Mouse (Mus musculus) heart, postnatal 0 days (tissue): ENCODE measurements at regions not wholly inside any gene's neighbourhood (a gene's known extent, or its start where the extent isn't known, plus 50 kb on each side); places are given as distances from the start of the nearest gene placed in this dataset.

ENCODE experiments used
- ATAC-seq: fragments of 200-750 bp; cut with Nextera tagmentation; 2 replicates; pipeline ENCODE4 v1.8.0; 2017; ENCODE audit warnings: low read depth, moderate number of reproducible peaks, moderate library complexity; ENCODE audit not compliant: insufficient read depth
- DNase-seq: peaks from one replicate; pipeline ENCODE4 v3.0.0-alpha.2; 2016; ENCODE audit warnings: low spot score
- H3K27ac ChIP-seq: fragments of 300-500 bp; sonication (generic); 2 replicates; pipeline ENCODE4 v1.5.1; 2014; ENCODE audit warnings: low read depth, mild to moderate bottlenecking
- H3K27me3 ChIP-seq: fragments of 300-500 bp; sonication (generic); 2 replicates; pipeline ENCODE4 v1.6.1; 2014; ENCODE audit warnings: low read length, mixed read lengths; ENCODE audit not compliant: control insufficient read depth, insufficient read depth
- H3K36me3 ChIP-seq: fragments of 300-500 bp; sonication (generic); replicated peaks from 2 replicates; pipeline ENCODE4 v1.6.1; 2014; ENCODE audit warnings: low read length, mixed read lengths; ENCODE audit not compliant: control insufficient read depth, insufficient read depth
- H3K4me1 ChIP-seq: fragments of 300-500 bp; sonication (generic); 2 replicates; pipeline ENCODE4 v1.6.1; 2014; ENCODE audit warnings: antibody characterized with exemption; ENCODE audit not compliant: control insufficient read depth, insufficient read depth
- H3K4me2 ChIP-seq: fragments of 300-500 bp; sonication (generic); 2 replicates; pipeline ENCODE4 v1.6.1; 2014; ENCODE audit warnings: low read depth, mild to moderate bottlenecking, low read length, moderate library complexity
- H3K4me3 ChIP-seq: fragments of 300-500 bp; sonication (generic); 2 replicates; pipeline ENCODE4 v1.5.1; 2014; ENCODE audit warnings: low read depth, low read length
- H3K9ac ChIP-seq: fragments of 300-500 bp; sonication (generic); replicated peaks from 2 replicates; pipeline ENCODE4 v1.6.1; 2014; ENCODE audit warnings: low read depth, low read length, mixed read lengths
- H3K9me3 ChIP-seq: fragments of 300-500 bp; sonication (generic); replicated peaks from 2 replicates; pipeline ENCODE4 v1.6.1; 2016; ENCODE audit warnings: low read length; ENCODE audit not compliant: control insufficient read depth
- CTCF ChIP-seq: IDR thresholded peaks from 2 replicates; pipeline ENCODE4 v1.5.1; 2016; ENCODE audit warnings: antibody characterized with exemption, control low read depth, low read depth
- EP300 ChIP-seq: IDR thresholded peaks from 2 replicates; pipeline ENCODE4 v1.6.1; 2016; ENCODE audit warnings: antibody characterized with exemption, low read depth
- WGBS: fragments of 180-500 bp; shearing (Covaris S2); extraction: QIAGEN DNeasy Blood & Tissue Kit; methylation state at CpG from one replicate; pipeline ENCODE4 v1.1.7; 2014; 5-methylcytosine and 5-hydroxymethylcytosine counted together

- no peaks in the 10 kb centered on the region for H3K27me3 ChIP-seq
- TF ChIP-seq CTCF (peak; percentile 57), EP300 (no peak)
- 9% methylated on average over 2 of the region's 2 CpGs for WGBS
- H3K9ac ChIP-seq = no peak overlapping the region
- no peak overlapping the region for H3K4me3 ChIP-seq
- no peaks in the 10 kb centered on the region for H3K4me1 ChIP-seq
- H3K36me3 ChIP-seq = no peaks in the 10 kb centered on the region
- peak; percentile 27 for DNase-seq
- ATAC-seq = no peak
- no peak overlapping the region for H3K27ac ChIP-seq
- no peaks in the 10 kb centered on the region for H3K9me3 ChIP-seq
- no peak overlapping the region for H3K4me2 ChIP-seq
Observed at GRCm38 (mm10) chr14:97331388-97331787, 812.5 kb upstream of the Klhl1 start.

DNA sequence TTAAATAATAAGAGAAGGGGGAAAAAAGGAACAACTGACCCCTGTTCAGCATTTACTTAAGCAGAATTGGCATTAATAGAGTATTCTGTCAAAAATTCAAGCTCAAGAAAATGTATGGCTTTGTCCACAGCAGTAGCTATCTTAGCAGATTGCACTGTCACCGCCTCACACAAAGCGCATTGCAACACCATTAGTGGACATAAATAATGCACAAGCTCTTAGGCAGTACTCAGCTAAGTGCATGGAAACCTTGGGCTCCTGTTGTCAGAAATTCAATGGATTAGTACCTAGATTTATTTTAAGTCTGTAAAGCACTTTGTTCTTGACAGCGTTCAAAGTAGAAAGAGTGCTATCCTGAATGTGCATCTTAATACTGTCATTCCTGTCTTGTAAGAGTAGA is 811.1 kb upstream of the Klhl1 start:
- no peak for DNase-seq
- Histone ChIP-seq H3K4me3 (no peak overlapping the region), H3K9me3 (no peaks in the 10 kb centered on the region), H3K36me3 (no peaks in the 10 kb centered on the region), H3K27ac (no peak overlapping the region), H3K4me1 (no peaks in the 10 kb centered on the region), H3K4me2 (no peak overlapping the region), H3K27me3 (no peaks in the 10 kb centered on the region), H3K9ac (no peak overlapping the region)
- TF ChIP-seq CTCF (no peak), EP300 (no peak)
- no peak for ATAC-seq
- WGBS = 72% methylated on average over 3 of the region's 3 CpGs

GRCm38 (mm10) chr14:97293109-97293508 is 774.2 kb upstream of the Klhl1 start:
- DNase-seq (no peak), ATAC-seq (no peak)
- Histone ChIP-seq H3K4me3 (no peak overlapping the region), H3K27me3 (no peaks in the 10 kb centered on the region), H3K4me2 (no peak overlapping the region), H3K9ac (no peak overlapping the region), H3K36me3 (no peaks in the 10 kb centered on the region), H3K9me3 (no peaks in the 10 kb centered on the region), H3K4me1 (no peaks in the 10 kb centered on the region), H3K27ac (no peak overlapping the region)
- TF ChIP-seq CTCF (no peak), EP300 (no peak)
- WGBS = 76% methylated on average over 4 of the region's 4 CpGs

DNA sequence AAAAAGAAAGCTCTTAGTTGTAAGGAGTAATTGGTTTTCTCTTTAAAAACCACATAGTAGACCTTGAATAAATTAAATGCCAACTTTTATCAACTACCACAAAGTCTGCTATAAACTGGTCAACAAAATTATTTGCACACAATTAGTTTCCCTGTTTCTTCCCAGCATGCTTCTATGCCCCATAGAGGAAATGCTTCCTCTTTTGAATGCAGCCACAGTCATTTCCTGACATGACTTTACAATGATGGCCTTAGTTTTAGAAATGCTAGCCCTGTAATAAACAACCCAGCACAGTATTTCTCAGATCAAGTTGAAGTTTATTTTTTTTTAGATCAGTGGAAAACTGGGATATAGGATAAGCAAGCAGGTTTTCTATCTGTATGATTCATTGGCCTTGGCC is 768.5 kb upstream of the Klhl1 start:
- H3K4me3 ChIP-seq = no peak overlapping the region
- no peak overlapping the region for H3K27ac ChIP-seq
- H3K9ac ChIP-seq = no peak overlapping the region
- H3K9me3 ChIP-seq = no peaks in the 10 kb centered on the region
- TF ChIP-seq CTCF = no peak
- TF ChIP-seq EP300 = no peak
- no peaks in the 10 kb centered on the region for H3K36me3 ChIP-seq
- H3K27me3 ChIP-seq = no peaks in the 10 kb centered on the region
- H3K4me1 ChIP-seq = no peaks in the 10 kb centered on the region
- ATAC-seq (no peak), DNase-seq (no peak)
- H3K4me2 ChIP-seq = no peak overlapping the region

- TF ChIP-seq CTCF = no peak
- TF ChIP-seq EP300 = no peak
- no peaks in the 10 kb centered on the region for H3K27me3 ChIP-seq
- no peak for DNase-seq
Observed at GRCm38 (mm10) chr14:97258461-97258860, 739.6 kb upstream of the Klhl1 start.

More at GRCm38 (mm10) chr14:97258461-97258860, 739.6 kb upstream of the Klhl1 start:
- Histone ChIP-seq H3K36me3 (no peaks in the 10 kb centered on the region), H3K4me1 (no peaks in the 10 kb centered on the region), H3K9ac (no peak overlapping the region), H3K4me2 (no peak overlapping the region), H3K4me3 (no peak overlapping the region), H3K27ac (no peak overlapping the region), H3K9me3 (no peaks in the 10 kb centered on the region)
- ATAC-seq = no peak
- WGBS = 38% methylated on average over 3 of the region's 3 CpGs
